Mouse (Mus musculus) embryonic facial prominence, embryonic 11.5 days (tissue): ENCODE results near the gene 5730596B20Rik. TPM values are rescaled to one million over a fixed set of nuclear protein-coding genes. Genes with fewer than 3 reads are reported as not detected.

Source experiments
- ATAC-seq: fragments of 200-750 bp; cut with Nextera tagmentation; replicated peaks from 2 replicates; pipeline ENCODE4 v1.8.0; 2017; ENCODE audit warnings: low read depth; ENCODE audit not compliant: insufficient number of reproducible peaks, low FRiP score, low TSS enrichment
- DNase-seq: peaks from one replicate; pipeline ENCODE4 v3.0.0-alpha.2; 2015; ENCODE audit warnings: low spot score
- H3K27ac ChIP-seq: fragments of 300-500 bp; sonication (generic); replicated peaks from 2 replicates; pipeline ENCODE4 v1.5.1; 2014; ENCODE audit warnings: mild to moderate bottlenecking, low read depth, low read length, control low read depth
- H3K27me3 ChIP-seq: fragments of 300-500 bp; sonication (generic); 2 replicates; pipeline ENCODE4 v1.6.1; 2014; ENCODE audit warnings: mild to moderate bottlenecking, low read length, moderate library complexity, mixed read lengths; ENCODE audit not compliant: control insufficient read depth, insufficient read depth
- H3K36me3 ChIP-seq: fragments of 300-500 bp; sonication (generic); replicated peaks from 2 replicates; pipeline ENCODE4 v1.6.1; 2014; ENCODE audit warnings: low read depth, mild to moderate bottlenecking, low read length, moderate library complexity, mixed read lengths; ENCODE audit not compliant: control insufficient read depth, insufficient read depth
- H3K4me1 ChIP-seq: fragments of 300-500 bp; sonication (generic); 2 replicates; pipeline ENCODE4 v1.6.1; 2014; ENCODE audit warnings: low read length, mixed read lengths; ENCODE audit not compliant: control insufficient read depth, insufficient read depth
- H3K4me2 ChIP-seq: fragments of 300-500 bp; sonication (generic); 2 replicates; pipeline ENCODE4 v1.6.1; 2014; ENCODE audit warnings: low read depth, mild to moderate bottlenecking, control low read depth, low read length, moderate library complexity
- H3K4me3 ChIP-seq: fragments of 300-500 bp; sonication (generic); 2 replicates; pipeline ENCODE4 v1.5.1; 2014; ENCODE audit warnings: low read depth, low read length, control low read depth
- H3K9ac ChIP-seq: fragments of 300-500 bp; sonication (generic); replicated peaks from 2 replicates; pipeline ENCODE4 v1.6.1; 2014; ENCODE audit warnings: mild to moderate bottlenecking, control low read depth, low read length
- H3K9me3 ChIP-seq: fragments of 300-500 bp; sonication (generic); replicated peaks from 2 replicates; pipeline ENCODE4 v1.6.1; 2016; ENCODE audit warnings: mild to moderate bottlenecking, low read length, inconsistent platforms, mixed read lengths; ENCODE audit not compliant: control insufficient read depth
- WGBS: fragments of 180-500 bp; shearing (Covaris S2); extraction: QIAGEN DNeasy Blood & Tissue Kit; methylation state at CpG from one replicate; pipeline ENCODE4 v1.1.7; 2014; 5-methylcytosine and 5-hydroxymethylcytosine counted together
- polyA plus RNA-seq: library from polyadenylated mRNA; unstranded; fragments of >200 nt; fragmentation: Nextera tagmentation; extraction: Ambion mirVana; gene quantifications from 2 replicates; pipeline ENCODE4 v1.2.1, GENCODE M21; 2014

Gene 5730596B20Rik
- polyA plus RNA-seq, 1 experiment from 2014 or later, result 0.13 TPM

GRCm38 (mm10) chr6:52189172-52189591 is 11.9 kb downstream of the 5730596B20Rik start:
- H3K4me2 ChIP-seq, result no peak overlapping the region
- peaks cover 2% of the 10 kb centered on the region; the same call in 1 of the 2 replicates for H3K4me1 ChIP-seq

GRCm38 (mm10) chr6:52189909-52190308 is 12.6 kb downstream of the 5730596B20Rik start:
- no peak overlapping the region for H3K4me2 ChIP-seq
- H3K27ac ChIP-seq, result no peak overlapping the region
- H3K4me3 ChIP-seq, result no peak overlapping the region
- H3K9ac ChIP-seq, result no peak overlapping the region
- no peaks in the 10 kb centered on the region for H3K36me3 ChIP-seq
- H3K4me1 ChIP-seq, result peaks cover 2% of the 10 kb centered on the region; the same call in 1 of the 2 replicates
- no peaks in the 10 kb centered on the region for H3K9me3 ChIP-seq
- WGBS, result 7% methylated on average over 8 of the region's 8 CpGs
- DNase-seq (no peak), ATAC-seq (no peak)
- peaks cover 93% of the 10 kb centered on the region for H3K27me3 ChIP-seq

More at GRCm38 (mm10) chr6:52189172-52189591, 11.9 kb downstream of the 5730596B20Rik start:
- H3K4me3 ChIP-seq, result no peak overlapping the region
- DNase-seq, result no peak
- ATAC-seq, result no peak
- H3K36me3 ChIP-seq, result no peaks in the 10 kb centered on the region
- 9% methylated on average over 5 of the region's 5 CpGs for WGBS
- H3K9ac ChIP-seq, result no peak overlapping the region
- H3K9me3 ChIP-seq, result no peaks in the 10 kb centered on the region
- H3K27me3 ChIP-seq, result peaks cover 93% of the 10 kb centered on the region
- H3K27ac ChIP-seq, result no peak overlapping the region

- H3K4me3 ChIP-seq, result peak overlapping the region; percentile 29; the same call in 1 of the 2 replicates
- ATAC-seq, result no peak
- no peaks in the 10 kb centered on the region for H3K36me3 ChIP-seq
- H3K4me2 ChIP-seq, result no peak overlapping the region
- no peaks in the 10 kb centered on the region for H3K9me3 ChIP-seq
- DNase-seq, result no peak
- no peak overlapping the region for H3K27ac ChIP-seq
- peaks cover 2% of the 10 kb centered on the region; the same call in 1 of the 2 replicates for H3K4me1 ChIP-seq
- under 1% methylated on average over 23 of the region's 23 CpGs for WGBS
- peaks cover 91% of the 10 kb centered on the region for H3K27me3 ChIP-seq
- H3K9ac ChIP-seq, result no peak overlapping the region
These were observed 13.1 kb downstream of the 5730596B20Rik start for GRCm38 (mm10) chr6:52190410-52190809.

GRCm38 (mm10) chr6:52190906-52191810 is 13.9 kb downstream of the 5730596B20Rik start, which contains the start of gene Hoxa4:
TSS of gene Hoxa4 (minus strand) at chr6:52191753.
- Histone ChIP-seq H3K9me3 (no peaks in the 10 kb centered on the region), H3K4me3 (peak within 1 kb of the TSS; percentile 29), H3K27me3 (peaks cover 89% of the 10 kb centered on the region), H3K27ac (no peak within 1 kb of the TSS), H3K36me3 (no peaks in the 10 kb centered on the region), H3K9ac (no peak within 1 kb of the TSS; the same call in 1 of the 2 replicates), H3K4me2 (peak within 1 kb of the TSS; percentile 49), H3K4me1 (peaks cover 2% of the 10 kb centered on the region; the same call in 1 of the 2 replicates)
- under 1% methylated on average over 68 of the region's 102 CpGs for WGBS
- ATAC-seq (no peak), DNase-seq (no peak)

- peak overlapping the region; percentile 49 for H3K4me2 ChIP-seq
- H3K4me3 ChIP-seq, result peak overlapping the region; percentile 29
- DNase-seq (peak; percentile 83), ATAC-seq (no peak)
- H3K27ac ChIP-seq, result no peak overlapping the region
- peaks cover 88% of the 10 kb centered on the region for H3K27me3 ChIP-seq
- no peaks in the 10 kb centered on the region for H3K9me3 ChIP-seq
- no peak overlapping the region; the same call in 1 of the 2 replicates for H3K9ac ChIP-seq
- H3K4me1 ChIP-seq, result peaks cover 2% of the 10 kb centered on the region; the same call in 1 of the 2 replicates
- under 1% methylated on average over 43 of the region's 55 CpGs for WGBS
- H3K36me3 ChIP-seq, result no peaks in the 10 kb centered on the region
These were observed 14.7 kb downstream of the 5730596B20Rik start for GRCm38 (mm10) chr6:52191860-52192550.

- Histone ChIP-seq H3K4me3 (no peak overlapping the region), H3K9ac (no peak overlapping the region), H3K27me3 (peaks cover 88% of the 10 kb centered on the region), H3K9me3 (no peaks in the 10 kb centered on the region), H3K36me3 (no peaks in the 10 kb centered on the region), H3K27ac (no peak overlapping the region), H3K4me1 (peaks cover 2% of the 10 kb centered on the region; the same call in 1 of the 2 replicates), H3K4me2 (no peak overlapping the region)
- ATAC-seq, result no peak
- 2% methylated on average over 10 of the region's 10 CpGs for WGBS
- DNase-seq, result no peak
These were observed 17.4 kb downstream of the 5730596B20Rik start for GRCm38 (mm10) chr6:52194690-52195089.

- Histone ChIP-seq H3K4me2 (no peak overlapping the region), H3K27ac (no peak overlapping the region), H3K9ac (no peak overlapping the region), H3K4me1 (no peaks in the 10 kb centered on the region; the same call in 1 of the 2 replicates), H3K9me3 (no peaks in the 10 kb centered on the region), H3K27me3 (peaks cover 90% of the 10 kb centered on the region), H3K36me3 (no peaks in the 10 kb centered on the region), H3K4me3 (no peak overlapping the region)
- no peak for ATAC-seq
- under 1% methylated on average over 9 of the region's 9 CpGs for whole genome bisulfite sequencing
- no peak for DNase-seq
These were observed 19.5 kb downstream of the 5730596B20Rik start for GRCm38 (mm10) chr6:52196811-52197210.
